Mouse (Mus musculus): ENCODE measurements around the gene Dennd1a.

GRCm38 (mm10) chr2:38319086-38319485 lies 31.9 kb upstream of the Dennd1a start:
- TF ChIP-seq CTCF (IDR thresholded peaks at IDR 0.05; ENCODE audit: low read depth), result no peak
- TF ChIP-seq EP300 (IDR thresholded peaks at IDR 0.05; ENCODE audit: low read depth), result no peak

Measured in liver, postnatal 0 days (tissue).